Comparison of ENCODE assay signal across 9 mouse cellular contexts in genomic region chr1:83870853-83871567, GRCm38 (mm10).
DNase-seq lines count a peak whose midpoint lies in the region; ATAC-seq and TF ChIP-seq lines count a peak whose summit lies in the region.
"Had no signal": no experiment of that assay in that cellular context is flagged by ENCODE, and none has a peak within 500 bp of the region (broad histone marks: within the 10 kb centered on the region; RNA-seq: fewer than 3 reads in every experiment).

No protein-coding gene starts in this region.

- no peak for TF ChIP-seq CTCF in intestine, postnatal 0 days (IDR thresholded peaks at IDR 0.05; ENCODE audit: low read depth)
- TF ChIP-seq CTCF in cerebellum, adult 2 months (IDR thresholded peaks at IDR 0.05; ENCODE audit: borderline replicate concordance, insufficient read depth, low read depth, low read length), result no peak

- H3K36me3 ChIP-seq in intestine, embryonic 14.5 days (ENCODE audit: control insufficient read depth, insufficient read depth, low read length), result no peaks in the 10 kb centered on the region
- no peaks in the 10 kb centered on the region for H3K36me3 ChIP-seq in intestine, postnatal 0 days (ENCODE audit: control insufficient read depth, insufficient read depth)
- no peaks in the 10 kb centered on the region for H3K36me3 ChIP-seq in embryonic facial prominence, embryonic 13.5 days
- H3K36me3 ChIP-seq: liver, embryonic 13.5 days had no signal

- H3K4me1 ChIP-seq in intestine, embryonic 14.5 days (replicated peaks; ENCODE audit: control insufficient read depth, insufficient read depth, low read length), result no peaks in the 10 kb centered on the region
- H3K4me1 ChIP-seq in intestine, postnatal 0 days (replicated peaks; ENCODE audit: control insufficient read depth, insufficient read depth, low read length), result no peaks in the 10 kb centered on the region
- peaks cover 25% of the 10 kb centered on the region for H3K4me1 ChIP-seq in embryonic facial prominence, embryonic 13.5 days
- H3K4me1 ChIP-seq in cerebellum, adult 2 months (ENCODE audit: control insufficient read depth, insufficient read depth, low read length), result no peaks in the 10 kb centered on the region
- H3K4me1 ChIP-seq: liver, embryonic 13.5 days had no signal

- H3K27me3 ChIP-seq in intestine, embryonic 14.5 days (replicated peaks; ENCODE audit: control insufficient read depth, insufficient read depth, low read length), result no peaks in the 10 kb centered on the region
- H3K27me3 ChIP-seq in intestine, postnatal 0 days (replicated peaks; ENCODE audit: control insufficient read depth, insufficient read depth, low read length), result no peaks in the 10 kb centered on the region
- H3K27me3 ChIP-seq in embryonic facial prominence, embryonic 13.5 days, result peaks cover 12% of the 10 kb centered on the region
- no peaks in the 10 kb centered on the region for H3K27me3 ChIP-seq in cerebellum, adult 2 months (ENCODE audit: control insufficient read depth, insufficient read depth, low read length)
- H3K27me3 ChIP-seq: liver, embryonic 13.5 days had no signal

- H3K9me3 ChIP-seq in intestine, embryonic 14.5 days (ENCODE audit: control insufficient read depth, low read length), result no peaks in the 10 kb centered on the region
- H3K9me3 ChIP-seq in intestine, postnatal 0 days (ENCODE audit: control insufficient read depth), result no peaks in the 10 kb centered on the region
- H3K9me3 ChIP-seq in embryonic facial prominence, embryonic 13.5 days, result no peaks in the 10 kb centered on the region
- H3K9me3 ChIP-seq: liver, embryonic 13.5 days had no signal

- H3K4me2 ChIP-seq in intestine, embryonic 14.5 days (ENCODE audit: low read length), result no peak overlapping the region
- H3K4me2 ChIP-seq in intestine, postnatal 0 days (replicated peaks; ENCODE audit: low read depth), result no peak overlapping the region
- H3K4me2 ChIP-seq in embryonic facial prominence, embryonic 13.5 days, result no peak overlapping the region
- H3K4me2 ChIP-seq: liver, embryonic 13.5 days had no signal

- no peak overlapping the region for H3K4me3 ChIP-seq in intestine, embryonic 14.5 days (ENCODE audit: low read depth, low read length)
- no peak overlapping the region for H3K4me3 ChIP-seq in intestine, postnatal 0 days (ENCODE audit: low read depth, low read length)
- H3K4me3 ChIP-seq in embryonic facial prominence, embryonic 13.5 days, result no peak overlapping the region
- no peak overlapping the region for H3K4me3 ChIP-seq in cerebellum, adult 2 months (replicated peaks; ENCODE audit: insufficient read depth, low read depth, low read length)
- H3K4me3 ChIP-seq: liver, embryonic 13.5 days had no signal

- no peak overlapping the region for H3K27ac ChIP-seq in intestine, embryonic 14.5 days (ENCODE audit: low read depth)
- H3K27ac ChIP-seq in intestine, postnatal 0 days (ENCODE audit: low read depth, low read length), result no peak overlapping the region
- H3K27ac ChIP-seq in embryonic facial prominence, embryonic 13.5 days, result no peak overlapping the region
- no peak overlapping the region for H3K27ac ChIP-seq in cerebellum, adult 2 months (ENCODE audit: insufficient read depth, low read length)
- H3K27ac ChIP-seq: liver, embryonic 13.5 days had no signal

- peak; percentile 59 for DNase-seq in intestine, embryonic 14.5 days (ENCODE audit: low spot score)
- DNase-seq in hindlimb bud, embryonic 11.5 days (ENCODE audit: extremely low spot score, low read depth, low spot score), result peak; percentile 81
- peak; percentile 40 for DNase-seq in ovary, adult 18-20 months (ENCODE audit: low spot score)
- DNase-seq in B cell, adult 2 months, result no peak
- DNase-seq in cerebellum, adult 11 months, result no peak
- no peak for DNase-seq in cerebellum, adult 2 months
- DNase-seq: liver, embryonic 13.5 days had no signal

- 27% methylated on average over 5 of the region's 5 CpGs for WGBS in intestine, embryonic 14.5 days
- WGBS in intestine, postnatal 0 days, result 49% methylated on average over 5 of the region's 5 CpGs
- 15% methylated on average over 5 of the region's 5 CpGs for WGBS in embryonic facial prominence, embryonic 13.5 days
- 26% methylated on average over 5 of the region's 5 CpGs for WGBS in cerebellum, adult 2 months

- H3K9ac ChIP-seq in intestine, embryonic 14.5 days (ENCODE audit: low read length), result no peak overlapping the region
- H3K9ac ChIP-seq in intestine, postnatal 0 days (ENCODE audit: low read depth, low read length), result no peak overlapping the region
- no peak overlapping the region for H3K9ac ChIP-seq in embryonic facial prominence, embryonic 13.5 days
- H3K9ac ChIP-seq: liver, embryonic 13.5 days had no signal

- ATAC-seq in intestine, embryonic 14.5 days (replicated peaks; ENCODE audit: low FRiP score, low TSS enrichment, low read depth), result peak; percentile 53; the same call in 1 of the 2 replicates
- ATAC-seq in intestine, postnatal 0 days, result no peak
- peak; percentile 74; the same call in 1 of the 2 replicates for ATAC-seq in embryonic facial prominence, embryonic 13.5 days (ENCODE audit: insufficient number of reproducible peaks, insufficient read depth, low FRiP score, low TSS enrichment, low read depth)

- TF ChIP-seq POLR2A in cerebellum, adult 2 months (IDR thresholded peaks at IDR 0.05; ENCODE audit: borderline replicate concordance, insufficient read depth, low read length), result no peak

Comparison
In these comparisons a context has a peak if more than half of its experiments do, and no peak if none do; other contexts are left out.
1. DNase-seq: peak in intestine, embryonic 14.5 days (single experiment), hindlimb bud, embryonic 11.5 days (single experiment) and ovary, adult 18-20 months (single experiment); none in B cell, adult 2 months (0 of 2), cerebellum, adult 11 months (single experiment) and cerebellum, adult 2 months (0 of 2).